Mouse (Mus musculus) lung, adult 2 months (tissue): ENCODE data around the gene Cdh12.

Experiments
- CTCF ChIP-seq: fragments of 200-500 bp; IDR thresholded peaks from 2 replicates; pipeline ENCODE4 v1.5.1; 2011; ENCODE audit warnings: mild to moderate bottlenecking, low read length, control low read depth; ENCODE audit not compliant: insufficient read depth
- POLR2A ChIP-seq: fragments of 200-500 bp; IDR thresholded peaks from 2 replicates; pipeline ENCODE4 v1.6.1; 2011; ENCODE audit warnings: low read depth, mild to moderate bottlenecking, control low read depth, low read length, borderline replicate concordance; ENCODE audit errors: extremely low read depth

- TF ChIP-seq POLR2A (no peak), CTCF (no peak)
Measured at GRCm38 (mm10) chr15:20582567-20583075, 133.6 kb downstream of the Cdh12 start.
